Mouse (Mus musculus) neural tube, embryonic 14.5 days (tissue): Measurements from ENCODE around the gene Samd10. TPM values are rescaled to one million over a fixed set of nuclear protein-coding genes. Genes with fewer than 3 reads are reported as not detected.

Experiments used
- ATAC-seq: fragments of 200-750 bp; cut with Nextera tagmentation; 2 replicates; pipeline ENCODE4 v1.8.0; 2017; ENCODE audit warnings: low read depth, mild to moderate bottlenecking, moderate TSS enrichment, moderate library complexity
- H3K27ac ChIP-seq: fragments of 300-500 bp; sonication (generic); 2 replicates; pipeline ENCODE4 v1.5.1; 2014; ENCODE audit warnings: low read depth, mild to moderate bottlenecking, control low read depth, low read length, moderate library complexity, mixed read lengths
- H3K27me3 ChIP-seq: fragments of 300-500 bp; sonication (generic); 2 replicates; pipeline ENCODE4 v1.6.1; 2014; ENCODE audit warnings: low read length; ENCODE audit not compliant: control insufficient read depth, insufficient read depth
- H3K36me3 ChIP-seq: fragments of 300-500 bp; sonication (generic); 2 replicates; pipeline ENCODE4 v1.6.1; 2014; ENCODE audit warnings: low read length, mixed read lengths; ENCODE audit not compliant: control insufficient read depth, insufficient read depth
- H3K4me1 ChIP-seq: fragments of 300-500 bp; sonication (generic); 2 replicates; pipeline ENCODE4 v1.6.1; 2014; ENCODE audit warnings: low read length; ENCODE audit not compliant: control insufficient read depth, insufficient read depth
- H3K4me2 ChIP-seq: fragments of 300-500 bp; sonication (generic); 2 replicates; pipeline ENCODE4 v1.6.1; 2014; ENCODE audit warnings: mild to moderate bottlenecking, low read depth, low read length, control low read depth
- H3K4me3 ChIP-seq: fragments of 300-500 bp; sonication (generic); 2 replicates; pipeline ENCODE4 v1.5.1; 2014; ENCODE audit warnings: low read depth, low read length, control low read depth, mixed read lengths
- H3K9ac ChIP-seq: fragments of 300-500 bp; sonication (generic); replicated peaks from 2 replicates; pipeline ENCODE4 v1.6.1; 2014; ENCODE audit warnings: low read depth, mild to moderate bottlenecking, control low read depth, low read length, mixed read lengths
- H3K9me3 ChIP-seq: fragments of 300-500 bp; sonication (generic); 2 replicates; pipeline ENCODE4 v1.6.1; 2016; ENCODE audit warnings: low read length; ENCODE audit not compliant: control insufficient read depth
- WGBS: fragments of 180-500 bp; shearing (Covaris S2); extraction: QIAGEN DNeasy Blood & Tissue Kit; methylation state at CpG from one replicate; pipeline ENCODE4 v1.1.7; 2014; 5-methylcytosine and 5-hydroxymethylcytosine counted together
- polyA plus RNA-seq: library from polyadenylated mRNA; unstranded; fragments of >200 nt; fragmentation: Nextera tagmentation; extraction: Ambion mirVana; gene quantifications from 2 replicates; pipeline ENCODE4 v1.2.1, GENCODE M21; 2014

The Samd10 gene
- polyA plus RNA-seq, 1 experiment from 2014 or later = 220 TPM

GRCm38 (mm10) chr2:181581402-181582120 lies 17.5 kb downstream of the Samd10 start:
- Histone ChIP-seq H3K9ac (peak overlapping the region; percentile 89), H3K36me3 (peaks cover 29% of the 10 kb centered on the region), H3K4me2 (peak overlapping the region; percentile 92), H3K4me3 (peak overlapping the region; percentile 70), H3K27me3 (no peaks in the 10 kb centered on the region), H3K4me1 (peaks cover 24% of the 10 kb centered on the region), H3K27ac (peak overlapping the region; percentile 90), H3K9me3 (no peaks in the 10 kb centered on the region)
- ATAC-seq = peak; percentile 82
- under 1% methylated on average over 49 of the region's 49 CpGs for WGBS

- Histone ChIP-seq H3K36me3 (peaks cover 24% of the 10 kb centered on the region), H3K27me3 (no peaks in the 10 kb centered on the region), H3K4me3 (peak overlapping the region; percentile 70), H3K4me2 (peak overlapping the region; percentile 92), H3K27ac (peak overlapping the region; percentile 90), H3K4me1 (peaks cover 24% of the 10 kb centered on the region), H3K9ac (peak overlapping the region; percentile 89), H3K9me3 (no peaks in the 10 kb centered on the region)
- peak; percentile 80 for ATAC-seq
- under 1% methylated on average over 11 of the region's 11 CpGs for WGBS
Measured at GRCm38 (mm10) chr2:181581016-181581401, 18.0 kb downstream of the Samd10 start.

GRCm38 (mm10) chr2:181580131-181580772 lies 18.8 kb downstream of the Samd10 start:
- no peak for ATAC-seq

GRCm38 (mm10) chr2:181579681-181580080 lies 19.3 kb downstream of the Samd10 start:
- Histone ChIP-seq H3K9me3 (no peaks in the 10 kb centered on the region), H3K9ac (no peak overlapping the region), H3K4me3 (no peak overlapping the region), H3K36me3 (peaks cover 14% of the 10 kb centered on the region; the same call in 1 of the 2 replicates), H3K27me3 (no peaks in the 10 kb centered on the region), H3K27ac (no peak overlapping the region), H3K4me2 (no peak overlapping the region), H3K4me1 (peaks cover 24% of the 10 kb centered on the region)
- WGBS = 100% methylated on average over 1 of the region's 1 CpGs
- ATAC-seq = no peak

More at GRCm38 (mm10) chr2:181580131-181580772, 18.8 kb downstream of the Samd10 start:
- Histone ChIP-seq H3K27ac (no peak overlapping the region), H3K27me3 (no peaks in the 10 kb centered on the region), H3K9ac (peak overlapping the region; percentile 89), H3K4me1 (peaks cover 24% of the 10 kb centered on the region), H3K36me3 (peaks cover 18% of the 10 kb centered on the region), H3K4me3 (peak overlapping the region; percentile 70), H3K4me2 (peak overlapping the region; percentile 92), H3K9me3 (no peaks in the 10 kb centered on the region)
- WGBS = 82% methylated on average over 5 of the region's 5 CpGs

DNA sequence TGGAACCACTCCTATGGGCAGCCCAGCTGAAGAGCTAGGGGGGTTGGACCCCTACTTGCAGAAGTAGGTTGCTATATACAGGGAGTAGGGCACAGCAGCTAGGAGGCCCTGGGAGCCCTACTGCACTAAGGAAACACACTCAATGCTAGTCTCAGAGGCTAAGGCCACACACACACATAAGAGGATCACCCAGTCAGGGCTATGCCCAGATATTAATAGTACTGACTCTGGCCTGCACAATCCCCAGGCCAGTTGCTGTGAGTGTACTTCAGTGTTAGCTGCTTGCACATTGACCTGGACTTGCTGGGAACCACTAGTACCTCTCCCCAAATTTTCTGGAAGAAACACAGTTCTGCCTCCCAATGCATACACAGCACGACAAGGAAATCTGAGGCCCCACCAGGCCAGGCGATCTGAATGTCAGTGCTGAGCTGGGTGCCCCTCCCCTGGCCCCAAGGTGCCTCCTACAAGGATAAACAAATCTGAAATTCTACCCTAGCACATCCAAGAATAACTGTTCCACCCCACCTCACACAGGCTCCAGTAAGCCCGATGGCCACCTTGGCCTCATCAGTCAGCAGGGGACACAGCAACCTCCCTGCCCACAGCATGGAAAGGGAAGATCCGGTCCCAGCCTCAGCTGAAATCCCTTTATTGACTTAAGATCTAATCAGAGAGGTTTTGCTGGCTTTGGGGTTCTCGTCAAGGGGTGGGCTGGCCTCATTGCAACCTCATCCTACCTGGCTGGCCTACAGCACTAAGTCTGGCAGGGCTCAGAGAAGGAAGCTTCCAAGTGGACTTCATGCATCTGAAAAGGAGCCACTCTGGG lies 20.0 kb downstream of the Samd10 start:
- Histone ChIP-seq H3K36me3 (peaks cover 8% of the 10 kb centered on the region; the same call in 1 of the 2 replicates), H3K9me3 (no peaks in the 10 kb centered on the region), H3K4me3 (no peak overlapping the region), H3K27ac (no peak overlapping the region), H3K27me3 (no peaks in the 10 kb centered on the region), H3K9ac (no peak overlapping the region), H3K4me1 (peaks cover 24% of the 10 kb centered on the region), H3K4me2 (no peak overlapping the region)
- WGBS = 88% methylated on average over 5 of the region's 5 CpGs
- ATAC-seq = no peak

DNA sequence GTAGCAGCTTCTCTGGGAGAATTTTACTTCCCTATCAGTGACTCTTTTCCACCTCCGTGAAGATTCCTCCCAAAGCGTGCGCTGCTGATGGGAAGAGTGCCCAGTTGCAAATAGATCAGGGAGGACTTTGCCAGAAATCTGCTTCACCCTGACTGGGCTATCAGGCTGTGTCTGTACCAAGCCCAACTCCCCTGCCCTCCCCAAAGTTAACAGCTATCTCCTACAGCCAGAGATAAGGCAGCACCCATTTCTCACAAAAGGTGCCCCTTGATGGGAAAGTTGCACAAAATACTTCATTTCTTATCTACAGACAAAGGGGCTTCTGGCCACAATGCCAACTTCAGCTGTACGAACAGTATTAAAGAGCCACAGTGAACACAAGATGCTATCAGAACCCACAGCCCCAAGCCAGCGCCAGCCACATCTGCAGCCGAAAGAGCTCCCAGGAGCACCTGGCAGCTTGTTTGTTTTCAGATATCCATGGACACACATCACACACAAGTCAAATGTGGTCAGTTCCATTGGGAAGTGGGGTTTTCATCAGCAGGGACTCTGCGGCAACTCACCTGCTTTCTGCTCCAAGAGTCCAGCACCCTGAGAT lies 20.9 kb downstream of the Samd10 start:
- no peak for ATAC-seq
- Histone ChIP-seq H3K27ac (no peak overlapping the region), H3K9ac (no peak overlapping the region), H3K4me2 (no peak overlapping the region; the same call in 1 of the 2 replicates), H3K27me3 (no peaks in the 10 kb centered on the region), H3K9me3 (no peaks in the 10 kb centered on the region), H3K4me1 (peaks cover 24% of the 10 kb centered on the region), H3K4me3 (no peak overlapping the region), H3K36me3 (no peaks in the 10 kb centered on the region)
- WGBS = 81% methylated on average over 7 of the region's 7 CpGs

DNA sequence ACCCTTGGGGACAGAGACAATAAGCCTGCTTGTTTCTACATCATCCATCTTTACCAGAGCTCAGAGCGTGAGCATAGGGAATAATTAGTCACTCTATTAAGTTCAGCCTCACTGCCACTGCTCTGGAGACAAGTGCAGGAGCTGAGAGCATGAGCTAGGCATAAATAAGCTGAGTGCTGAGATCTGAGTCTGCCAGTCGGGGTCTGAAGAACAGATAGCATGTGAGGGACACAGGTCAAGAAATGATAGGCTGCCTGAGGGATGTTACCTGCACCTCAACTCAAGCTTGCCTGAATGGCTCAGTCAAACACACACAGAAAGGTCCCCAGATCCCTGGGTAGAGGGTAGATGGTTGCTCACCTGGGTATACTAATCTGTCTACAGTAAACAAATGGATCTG lies 21.9 kb downstream of the Samd10 start:
- Histone ChIP-seq H3K27me3 (no peaks in the 10 kb centered on the region), H3K4me1 (peaks cover 20% of the 10 kb centered on the region), H3K9me3 (no peaks in the 10 kb centered on the region), H3K9ac (no peak overlapping the region), H3K4me2 (no peak overlapping the region), H3K4me3 (no peak overlapping the region), H3K27ac (no peak overlapping the region), H3K36me3 (no peaks in the 10 kb centered on the region)
- 45% methylated on average over 2 of the region's 2 CpGs for WGBS
- ATAC-seq = no peak

DNA sequence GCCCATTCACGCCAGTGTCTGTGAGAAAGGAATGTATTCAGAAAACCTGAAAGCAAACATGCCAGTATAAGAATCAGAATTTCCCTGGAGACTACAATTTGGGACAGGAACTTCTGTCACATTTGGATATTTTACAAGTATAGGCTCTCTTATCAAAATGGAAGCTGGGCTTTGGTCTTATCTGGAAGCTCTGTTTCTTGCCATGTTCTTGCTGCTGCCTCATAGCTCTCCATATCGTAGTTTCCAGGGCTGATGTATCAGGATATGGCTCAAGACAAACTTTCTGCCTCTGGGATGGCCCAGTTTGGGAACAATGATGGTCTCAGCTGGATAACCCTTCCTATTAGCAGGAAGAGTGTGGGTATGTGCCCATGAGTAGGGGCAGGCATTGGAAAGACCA lies 22.4 kb downstream of the Samd10 start:
- Histone ChIP-seq H3K27me3 (no peaks in the 10 kb centered on the region), H3K9ac (no peak overlapping the region), H3K36me3 (no peaks in the 10 kb centered on the region), H3K4me2 (no peak overlapping the region), H3K4me3 (no peak overlapping the region), H3K4me1 (peaks cover 19% of the 10 kb centered on the region), H3K27ac (no peak overlapping the region), H3K9me3 (no peaks in the 10 kb centered on the region)
- no peak for ATAC-seq
- WGBS = 91% methylated on average over 2 of the region's 2 CpGs
